Mouse (Mus musculus) CH12.LX (cell line): ENCODE measurements around the gene Dchs1. TPM values are rescaled to one million over a fixed set of nuclear protein-coding genes. Genes with fewer than 3 reads are reported as not detected.

Experiments used
- DNase-seq: peaks from one replicate; pipeline ENCODE4 v3.0.0-alpha.2; 2013; ENCODE audit errors: extremely low read depth
- H3K27ac ChIP-seq: 2 replicates; pipeline ENCODE4 v1.5.1; 2012; ENCODE audit warnings: low read depth, mild to moderate bottlenecking, control low read depth, moderate library complexity; ENCODE audit not compliant: insufficient read depth
- H3K27me3 ChIP-seq: replicated peaks from 2 replicates; pipeline ENCODE3; 2012; ENCODE audit warnings: inconsistent platforms
- H3K36me3 ChIP-seq, 2 experiments: replicated peaks in 1 of 2; 2 replicates each; pipeline versions ENCODE3 to v1.6.1; 2012; ENCODE audit warnings: inconsistent platforms in 1 of 2, low read length in 1 of 2, mild to moderate bottlenecking in 1 of 2, mixed read lengths in 1 of 2, moderate library complexity in 1 of 2; ENCODE audit not compliant: control insufficient read depth in 1 of 2, insufficient read depth in 1 of 2
- H3K4me1 ChIP-seq, 2 experiments: 2 replicates each; pipeline ENCODE4 v1.6.1; 2012; ENCODE audit warnings: inconsistent platforms in 1 of 2, moderate library complexity in 1 of 2; ENCODE audit not compliant: insufficient read depth in 2 of 2, control insufficient read depth in 1 of 2
- H3K4me2 ChIP-seq: 2 replicates; pipeline ENCODE4 v1.6.1; 2012; ENCODE audit warnings: low read depth, mild to moderate bottlenecking, control low read depth; ENCODE audit not compliant: poor library complexity, insufficient read depth, severe bottlenecking
- H3K4me3 ChIP-seq, 3 experiments: fragments of 150-350 bp in 1 of 3; sonication (generic) in 1 of 3; replicated peaks in 1 of 3; 2 replicates each; pipeline versions ENCODE3 to v1.5.1; 2011 to 2012; ENCODE audit warnings: low read depth in 2 of 3, low read length in 2 of 3, mild to moderate bottlenecking in 2 of 3, moderate library complexity in 2 of 3, control low read depth in 1 of 3, improper control_type of control experiment in 1 of 3, inconsistent platforms in 1 of 3, mixed read lengths in 1 of 3; ENCODE audit not compliant: poor library complexity in 1 of 3
- H3K79me2 ChIP-seq: replicated peaks from 2 replicates; pipeline ENCODE4 v1.6.1; 2012; ENCODE audit warnings: mild to moderate bottlenecking, moderate library complexity; ENCODE audit not compliant: control insufficient read depth, poor library complexity, insufficient read depth, severe bottlenecking; ENCODE audit errors: extremely low read depth
- H3K9ac ChIP-seq: 2 replicates; pipeline ENCODE4 v1.6.1; 2012; ENCODE audit warnings: low read depth, mild to moderate bottlenecking, control low read depth, moderate library complexity; ENCODE audit not compliant: insufficient read depth
- H3K9me3 ChIP-seq: replicated peaks from 2 replicates; pipeline ENCODE3; 2012; ENCODE audit warnings: low read length, inconsistent platforms, mixed read lengths
- BHLHE40 ChIP-seq: IDR thresholded peaks from 2 replicates; pipeline ENCODE4 v1.6.1; 2011; ENCODE audit warnings: mild to moderate bottlenecking, low read depth, low read length, improper control_type of control experiment
- CHD1 ChIP-seq: IDR thresholded peaks from 2 replicates; pipeline ENCODE4 v1.6.1; 2012; ENCODE audit warnings: low read depth, low read length, improper control_type of control experiment, inconsistent platforms
- CHD2 ChIP-seq: IDR thresholded peaks from 2 replicates; pipeline ENCODE4 v1.6.1; 2011; ENCODE audit warnings: low read length, improper control_type of control experiment
- CTCF ChIP-seq, 2 experiments: IDR thresholded peaks in 1 of 2; conservative IDR thresholded peaks in 1 of 2; 2 replicates each; pipeline ENCODE4 v1.5.1; 2011 to 2012; ENCODE audit warnings: low read depth in 2 of 2, low read length in 2 of 2, improper control_type of control experiment in 1 of 2, inconsistent platforms in 1 of 2, mild to moderate bottlenecking in 1 of 2, moderate library complexity in 1 of 2
- E2F4 ChIP-seq: IDR thresholded peaks from 2 replicates; pipeline ENCODE4 v1.6.1; 2011; ENCODE audit warnings: low read depth, low read length, improper control_type of control experiment; ENCODE audit not compliant: insufficient replicate concordance
- ELF1 ChIP-seq: IDR thresholded peaks from 2 replicates; pipeline ENCODE4 v1.6.1; 2014; ENCODE audit warnings: low read depth, mild to moderate bottlenecking, inconsistent platforms, low read length, improper control_type of control experiment
- EP300 ChIP-seq: IDR thresholded peaks from 2 replicates; pipeline ENCODE4 v1.6.1; 2011; ENCODE audit warnings: low read length, improper control_type of control experiment
- ETS1 ChIP-seq: conservative IDR thresholded peaks from 2 replicates; pipeline ENCODE4 v1.6.1; 2012; ENCODE audit warnings: low read depth, mild to moderate bottlenecking, inconsistent platforms, low read length, improper control_type of control experiment, moderate library complexity
- GABPA ChIP-seq: IDR thresholded peaks from 2 replicates; pipeline ENCODE4 v1.6.1; 2012; ENCODE audit warnings: low read depth, low read length, improper control_type of control experiment, inconsistent platforms; ENCODE audit not compliant: insufficient replicate concordance
- HCFC1 ChIP-seq: IDR thresholded peaks from 2 replicates; pipeline ENCODE4 v1.6.1; 2012; ENCODE audit warnings: low read depth, mild to moderate bottlenecking, inconsistent platforms, low read length, improper control_type of control experiment
- IRF4 ChIP-seq: IDR thresholded peaks from 2 replicates; pipeline ENCODE4 v1.6.1; 2014; ENCODE audit warnings: low read depth, mild to moderate bottlenecking, inconsistent platforms, low read length, improper control_type of control experiment
- JUN ChIP-seq: IDR thresholded peaks from 2 replicates; pipeline ENCODE4 v1.6.1; 2011; ENCODE audit warnings: low read depth, mild to moderate bottlenecking, low read length, improper control_type of control experiment, moderate library complexity; ENCODE audit not compliant: insufficient read depth
- JUND ChIP-seq: conservative IDR thresholded peaks from 2 replicates; pipeline ENCODE4 v1.6.1; 2011; ENCODE audit warnings: low read depth, low read length, improper control_type of control experiment
- KAT2A ChIP-seq: IDR thresholded peaks from 2 replicates; pipeline ENCODE4 v1.6.1; 2012; ENCODE audit warnings: low read length, improper control_type of control experiment, inconsistent platforms; ENCODE audit not compliant: insufficient replicate concordance
- MAFK ChIP-seq: IDR thresholded peaks from 2 replicates; pipeline ENCODE4 v1.6.1; 2011; ENCODE audit warnings: low read length, improper control_type of control experiment; ENCODE audit not compliant: insufficient replicate concordance
- MAX ChIP-seq: IDR thresholded peaks from 2 replicates; pipeline ENCODE4 v1.6.1; 2011; ENCODE audit warnings: low read length, improper control_type of control experiment
- MAZ ChIP-seq: IDR thresholded peaks from 2 replicates; pipeline ENCODE4 v1.6.1; 2012; ENCODE audit warnings: low read depth, mild to moderate bottlenecking, inconsistent platforms, low read length, improper control_type of control experiment, moderate library complexity
- MEF2A ChIP-seq: IDR thresholded peaks from 2 replicates; pipeline ENCODE4 v1.6.1; 2014; ENCODE audit warnings: low read depth, mild to moderate bottlenecking, inconsistent platforms, low read length, improper control_type of control experiment, borderline replicate concordance
- MXI1 ChIP-seq: IDR thresholded peaks from 2 replicates; pipeline ENCODE4 v1.6.1; 2011; ENCODE audit warnings: mild to moderate bottlenecking, low read depth, low read length, improper control_type of control experiment
- MYC ChIP-seq: IDR thresholded peaks from 2 replicates; pipeline ENCODE4 v1.6.1; 2011; ENCODE audit warnings: low read depth, mild to moderate bottlenecking, improper control_type of control experiment, low read length
- NELFE ChIP-seq: IDR thresholded peaks from 2 replicates; pipeline ENCODE4 v1.6.1; 2011; ENCODE audit warnings: low read depth, low read length, improper control_type of control experiment
- NRF1 ChIP-seq: IDR thresholded peaks from 2 replicates; pipeline ENCODE4 v1.6.1; 2014; ENCODE audit warnings: low read depth, mild to moderate bottlenecking, inconsistent platforms, low read length, improper control_type of control experiment, moderate library complexity
- PAX5 ChIP-seq: IDR thresholded peaks from 2 replicates; pipeline ENCODE4 v1.6.1; 2012; ENCODE audit warnings: low read length, inconsistent platforms, mixed read lengths
- POLR2A ChIP-seq: IDR thresholded peaks from 2 replicates; pipeline ENCODE4 v1.6.1; 2011; ENCODE audit warnings: low read depth, mild to moderate bottlenecking, improper control_type of control experiment, low read length
- POLR2AphosphoS2 ChIP-seq: IDR thresholded peaks from 2 replicates; pipeline ENCODE4 v1.6.1; 2011; ENCODE audit warnings: low read depth, low read length, improper control_type of control experiment
- RAD21 ChIP-seq: IDR thresholded peaks from 2 replicates; pipeline ENCODE4 v1.6.1; 2011; ENCODE audit warnings: low read depth, mild to moderate bottlenecking, low read length, improper control_type of control experiment, moderate library complexity
- RCOR1 ChIP-seq: conservative IDR thresholded peaks from 2 replicates; pipeline ENCODE4 v1.6.1; 2012; ENCODE audit warnings: low read depth, mild to moderate bottlenecking, inconsistent platforms, low read length, improper control_type of control experiment
- SIN3A ChIP-seq: IDR thresholded peaks from 2 replicates; pipeline ENCODE4 v1.6.1; 2012; ENCODE audit warnings: low read length, improper control_type of control experiment, inconsistent platforms
- SMC3 ChIP-seq: IDR thresholded peaks from 2 replicates; pipeline ENCODE4 v1.6.1; 2011; ENCODE audit warnings: low read depth, low read length, improper control_type of control experiment
- TBP ChIP-seq: conservative IDR thresholded peaks from 2 replicates; pipeline ENCODE4 v1.6.1; 2011; ENCODE audit warnings: low read depth, low read length, improper control_type of control experiment
- TCF12 ChIP-seq: IDR thresholded peaks from 2 replicates; pipeline ENCODE4 v1.6.1; 2014; ENCODE audit warnings: low read depth, mild to moderate bottlenecking, inconsistent platforms, low read length, improper control_type of control experiment
- UBTF ChIP-seq: IDR thresholded peaks from 2 replicates; pipeline ENCODE4 v1.6.1; 2012; ENCODE audit warnings: low read depth, mild to moderate bottlenecking, inconsistent platforms, low read length, improper control_type of control experiment, moderate library complexity
- USF1 ChIP-seq: IDR thresholded peaks from 2 replicates; pipeline ENCODE4 v1.6.1; 2014; ENCODE audit warnings: low read depth, mild to moderate bottlenecking, inconsistent platforms, low read length, improper control_type of control experiment
- USF2 ChIP-seq: conservative IDR thresholded peaks from 2 replicates; pipeline ENCODE4 v1.6.1; 2011; ENCODE audit warnings: low read depth, low read length, improper control_type of control experiment
- ZC3H11A ChIP-seq: IDR thresholded peaks from 2 replicates; pipeline ENCODE4 v1.6.1; 2012; ENCODE audit warnings: low read depth, mild to moderate bottlenecking, inconsistent platforms, low read length, improper control_type of control experiment
- ZKSCAN1 ChIP-seq: IDR thresholded peaks from 2 replicates; pipeline ENCODE4 v1.6.1; 2012; ENCODE audit warnings: low read depth, inconsistent platforms, low read length, improper control_type of control experiment, borderline replicate concordance
- ZMIZ1 ChIP-seq: IDR thresholded peaks from 2 replicates; pipeline ENCODE4 v1.6.1; 2012; ENCODE audit warnings: low read depth, mild to moderate bottlenecking, inconsistent platforms, low read length, improper control_type of control experiment
- ZNF384 ChIP-seq: IDR thresholded peaks from 2 replicates; pipeline ENCODE4 v1.6.1; 2012; ENCODE audit warnings: low read depth, low read length, improper control_type of control experiment, inconsistent platforms
- dilution Hi-C: fragments of 300-500 bp; cut with MboI; formaldehyde crosslinking; loops from 2 replicates; pipeline ENCODE4 v1.14.3; 2020; ENCODE audit warnings: low sequenced_read_pairs; ENCODE audit not compliant: extremely low pct_unique_long_range_greater_than_20kb, extremely low pct_ligation_motif_present
- in situ Hi-C: fragments of 300-500 bp; cut with MboI; formaldehyde crosslinking; loops from 3 replicates; pipeline ENCODE4 v1.14.3; 2019; ENCODE audit warnings: low sequenced_read_pairs, low pct_ligation_motif_present, low pct_unique_long_range_greater_than_20kb, mixed read lengths
- polyA plus RNA-seq: library from polyadenylated mRNA; unstranded; fragments of >175 nt; gene quantifications from 2 replicates; pipeline ENCODE4 v1.2.1, GENCODE M21; 2012; ENCODE audit warnings: low read depth; ENCODE audit not compliant: insufficient read length
- total RNA-seq, 2 experiments: library from RNA; depleted of rRNA; stranded (reverse); fragments of 300-350 nt in 1 of 2; fragments of >200 nt in 1 of 2; gene quantifications; 2 replicates each; pipeline ENCODE4 v1.2.3; 2012 to 2014

The Dchs1 gene
- total and polyA plus RNA-seq, 3 experiments: 0.03 to 0.04 TPM; not detected in 1

DNA sequence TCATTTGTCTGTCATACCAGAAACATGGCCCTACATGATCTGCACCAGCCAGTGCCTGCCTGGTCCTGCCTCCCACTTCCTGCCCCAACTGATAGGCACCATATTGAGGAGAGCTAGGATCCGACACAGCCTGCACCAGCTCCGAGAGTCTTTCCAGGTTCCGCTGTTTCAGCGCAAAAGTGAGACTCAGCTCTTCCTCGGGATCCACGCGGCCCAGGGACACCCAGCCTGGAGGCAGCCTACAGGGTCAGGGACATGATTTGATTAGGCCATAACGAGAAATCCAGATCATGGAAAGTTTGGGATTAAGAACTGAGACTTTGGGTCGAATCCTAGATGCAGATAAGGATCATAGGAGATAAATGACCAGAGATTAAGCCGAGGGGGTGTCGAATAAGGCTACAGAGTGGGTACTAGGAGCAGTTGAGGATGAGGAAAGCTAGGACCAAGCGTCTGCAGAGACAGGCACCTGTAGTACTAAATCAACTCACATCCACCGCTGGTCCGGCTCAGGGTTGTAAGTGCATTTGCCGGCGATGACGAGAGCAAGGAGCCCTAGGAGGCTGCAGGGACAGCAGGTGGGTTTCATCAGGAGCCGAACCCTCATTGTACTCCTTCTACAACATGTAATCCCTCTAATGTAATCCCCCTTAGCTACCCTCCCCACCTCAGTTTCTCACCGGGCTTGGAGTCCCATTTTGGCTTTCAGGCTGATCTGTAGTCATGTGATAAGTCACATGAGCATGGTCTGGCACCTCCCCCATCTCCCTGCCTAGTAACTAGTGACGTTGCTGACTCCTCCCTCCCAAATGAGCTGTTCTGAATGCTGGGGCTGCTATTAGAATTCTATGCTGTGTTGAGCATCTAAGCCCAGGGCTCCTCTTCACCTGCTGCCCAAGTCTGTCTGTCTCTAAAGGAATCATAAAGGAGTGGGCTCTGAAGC is 35.7 kb downstream of the Dchs1 start, which contains the start of gene Tpp1:
Gene Tpp1 (minus strand): TSS at position 745 of the 943 bp plus-strand sequence.
- peak within 1 kb of the TSS; percentile 4; the same call in 1 of the 2 replicates for H3K27ac ChIP-seq
- H3K36me3 ChIP-seq: peaks cover 25 to 39% of the 10 kb centered on the region in 2 experiments
- TF ChIP-seq TCF12 (0 out of 2 replicates have a peak, but pooled peaks have one; percentile 17), POLR2A (peak; percentile 67), MAX (peak; percentile 92), SIN3A (peak; percentile 93), KAT2A (no peak), CHD1 (no peak), UBTF (no peak), JUN (no peak), MYC (0 out of 2 replicates have a peak, but pooled peaks have one; percentile 36), POLR2AphosphoS2 (no peak), TBP (peak; percentile 50; the same call in 1 of the 2 replicates), HCFC1 (peak; percentile 70), NRF1 (peak; percentile 34; the same call in 1 of the 2 replicates), JUND (no peak), CHD2 (peak; percentile 98), RCOR1 (no peak), EP300 (no peak), BHLHE40 (peak; percentile 92), CTCF (conservative IDR thresholded peaks at IDR 0.05 in 1 of 2, IDR thresholded peaks at IDR 0.05 in 1 of 2; ENCODE audit: low read depth in 2 of 2, low read length in 2 of 2) (no peak), USF1 (peak; percentile 97), GABPA (no peak), ZMIZ1 (no peak), MAFK (no peak), RAD21 (no peak), PAX5 (no peak), ZNF384 (no peak), USF2 (peak; percentile 99), MAZ (no peak), IRF4 (0 out of 2 replicates have a peak, but pooled peaks have one; percentile 27), ELF1 (no peak), E2F4 (no peak), ETS1 (peak; percentile 71; the same call in 1 of the 2 replicates), MXI1 (no peak), SMC3 (no peak), MEF2A (peak; percentile 25; the same call in 1 of the 2 replicates), ZKSCAN1 (no peak), ZC3H11A (no peak), NELFE (0 out of 2 replicates have a peak, but pooled peaks have one; percentile 39)
- H3K9me3 ChIP-seq: no peaks in the 10 kb centered on the region
- H3K27me3 ChIP-seq: peaks cover 16% of the 10 kb centered on the region
- no peaks in the 10 kb centered on the region for H3K79me2 ChIP-seq
- in situ Hi-C loops (no loop called here), dilution Hi-C loops (no loop called here)
- H3K4me2 ChIP-seq: peak within 1 kb of the TSS; percentile 58
- H3K4me3 ChIP-seq: peak within 1 kb of the TSS; percentile 80 to 90 (median 88)
- H3K4me1 ChIP-seq: peaks cover 0 to 14% of the 10 kb centered on the region in 2 experiments; a peak in 3 of 4 replicates
- peak within 1 kb of the TSS; percentile 90 for H3K9ac ChIP-seq
- peak; percentile 95 for DNase-seq
